25 mouse cellular contexts compared by ENCODE assay signal in the genomic region with DNA sequence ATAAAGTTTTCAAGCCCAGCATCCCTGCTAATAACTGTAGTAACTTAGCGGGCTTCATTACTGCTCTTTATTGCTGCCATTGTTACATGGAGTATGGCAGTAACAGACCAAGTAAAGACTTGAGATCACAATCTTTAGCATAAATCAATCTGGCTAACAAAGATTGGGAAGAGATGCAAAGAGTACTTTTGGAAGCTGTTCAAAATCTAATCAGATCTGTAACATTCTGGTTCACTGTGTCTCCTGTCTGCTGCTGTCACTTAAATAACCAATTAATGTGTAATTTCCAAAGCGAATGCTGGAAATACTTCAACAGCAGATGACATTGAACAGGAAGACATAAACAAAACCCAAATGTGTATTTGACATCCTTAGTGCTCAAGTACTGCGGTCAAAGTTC.
DNase-seq lines count a peak whose midpoint lies in the region; ATAC-seq and TF ChIP-seq lines count a peak whose summit lies in the region.
"Had no signal": no experiment of that assay in that cellular context is flagged by ENCODE, and none has a peak within 500 bp of the region (broad histone marks: within the 10 kb centered on the region; RNA-seq: fewer than 3 reads in every experiment).

No protein-coding gene starts in this region.

- H3K9me3 ChIP-seq in forebrain, embryonic 14.5 days (replicated peaks; ENCODE audit: control insufficient read depth, low read length), result peaks cover 5% of the 10 kb centered on the region; the same call in 1 of the 2 replicates
- peaks cover 8% of the 10 kb centered on the region; the same call in 1 of the 2 replicates for H3K9me3 ChIP-seq in forebrain, embryonic 10.5 days
- H3K9me3 ChIP-seq in lung, embryonic 14.5 days (ENCODE audit: low read depth, low read length), result no peaks in the 10 kb centered on the region
- H3K9me3 ChIP-seq in forebrain, postnatal 0 days (ENCODE audit: low read length), result 0 out of 2 replicates have a peak, but pooled peaks cover 1% of the 10 kb centered on the region
- H3K9me3 ChIP-seq: embryonic facial prominence, embryonic 15.5 days; heart, embryonic 15.5 days; midbrain, embryonic 12.5 days had no signal

- WGBS in forebrain, embryonic 14.5 days, result 52% methylated on average over 3 of the region's 3 CpGs
- 94% methylated on average over 3 of the region's 3 CpGs for WGBS in forebrain, embryonic 10.5 days
- WGBS in lung, embryonic 14.5 days, result 67% methylated on average over 3 of the region's 3 CpGs
- WGBS in forebrain, postnatal 0 days, result 46% methylated on average over 3 of the region's 3 CpGs

- DNase-seq in forebrain, embryonic 14.5 days (ENCODE audit: low spot score), result peak; percentile 84
- no peak for DNase-seq in forebrain, embryonic 10.5 days (ENCODE audit: extremely low spot score, low spot score)
- no peak for DNase-seq in lung, embryonic 14.5 days
- no peak for DNase-seq in lung, adult 18-20 months
- DNase-seq in Muller cell, postnatal 12 days (ENCODE audit: inconsistent ontology term), result peak; percentile 61
- DNase-seq in forebrain, postnatal 0 days, result peak; percentile 12
- no peak for DNase-seq in kidney, postnatal 14 days
- DNase-seq in embryo, embryonic 11 days, result no peak
- DNase-seq: adrenal gland, postnatal 36 days; gastrocnemius, postnatal 25 days; heart, adult 2 months; heart, postnatal 36 days; layer of hippocampus, adult 9-11 months; lung, postnatal 14 days; thymus, postnatal 25 days had no signal

- no peaks in the 10 kb centered on the region for H3K27me3 ChIP-seq in forebrain, embryonic 14.5 days (replicated peaks; ENCODE audit: control insufficient read depth, insufficient read depth, low read length)
- H3K27me3 ChIP-seq in forebrain, embryonic 10.5 days (ENCODE audit: poor library complexity, severe bottlenecking), result no peaks in the 10 kb centered on the region
- no peaks in the 10 kb centered on the region for H3K27me3 ChIP-seq in lung, embryonic 14.5 days (ENCODE audit: insufficient read depth, low read length)
- no peaks in the 10 kb centered on the region for H3K27me3 ChIP-seq in forebrain, postnatal 0 days (ENCODE audit: insufficient read depth, low read length)
- H3K27me3 ChIP-seq: embryonic facial prominence, embryonic 15.5 days; heart, embryonic 15.5 days; hindbrain, embryonic 15.5 days; limb, embryonic 13.5 days; midbrain, embryonic 12.5 days; neural tube, embryonic 12.5 days; Patski had no signal

- H3K4me3 ChIP-seq in forebrain, embryonic 14.5 days (ENCODE audit: low read depth, low read length), result no peak overlapping the region
- H3K4me3 ChIP-seq in forebrain, embryonic 10.5 days, result no peak overlapping the region
- H3K4me3 ChIP-seq in lung, embryonic 14.5 days (ENCODE audit: low read depth, low read length), result no peak overlapping the region
- H3K4me3 ChIP-seq in forebrain, postnatal 0 days (ENCODE audit: low read depth, low read length), result no peak overlapping the region
- H3K4me3 ChIP-seq: embryonic facial prominence, embryonic 15.5 days; heart, adult 2 months; heart, embryonic 15.5 days; hindbrain, embryonic 15.5 days; limb, embryonic 13.5 days; midbrain, embryonic 12.5 days; neural tube, embryonic 12.5 days had no signal

- TF ChIP-seq CTCF in lung, embryonic 14.5 days (IDR thresholded peaks at IDR 0.05; ENCODE audit: low read depth), result no peak
- TF ChIP-seq CTCF in forebrain, postnatal 0 days (IDR thresholded peaks at IDR 0.05; ENCODE audit: low read depth), result no peak

- H3K9ac ChIP-seq in forebrain, embryonic 14.5 days (ENCODE audit: low read length), result no peak overlapping the region
- no peak overlapping the region for H3K9ac ChIP-seq in lung, embryonic 14.5 days
- no peak overlapping the region for H3K9ac ChIP-seq in forebrain, postnatal 0 days
- H3K9ac ChIP-seq: embryonic facial prominence, embryonic 15.5 days; heart, embryonic 15.5 days; hindbrain, embryonic 15.5 days; limb, embryonic 13.5 days; liver, embryonic 14.5 days; midbrain, embryonic 12.5 days; neural tube, embryonic 12.5 days had no signal

- H3K4me2 ChIP-seq in forebrain, embryonic 14.5 days (ENCODE audit: low read length), result no peak overlapping the region
- H3K4me2 ChIP-seq in lung, embryonic 14.5 days, result no peak overlapping the region
- no peak overlapping the region for H3K4me2 ChIP-seq in forebrain, postnatal 0 days (ENCODE audit: low read depth)
- H3K4me2 ChIP-seq: embryonic facial prominence, embryonic 15.5 days; heart, embryonic 15.5 days; hindbrain, embryonic 15.5 days; limb, embryonic 13.5 days; midbrain, embryonic 12.5 days; neural tube, embryonic 12.5 days had no signal

- H3K36me3 ChIP-seq in forebrain, embryonic 14.5 days (ENCODE audit: control insufficient read depth, insufficient read depth, low read length), result no peaks in the 10 kb centered on the region
- H3K36me3 ChIP-seq in forebrain, embryonic 10.5 days (replicated peaks), result no peaks in the 10 kb centered on the region
- no peaks in the 10 kb centered on the region for H3K36me3 ChIP-seq in lung, embryonic 14.5 days (ENCODE audit: insufficient read depth)
- H3K36me3 ChIP-seq in forebrain, postnatal 0 days (ENCODE audit: insufficient read depth), result no peaks in the 10 kb centered on the region
- H3K36me3 ChIP-seq: embryonic facial prominence, embryonic 15.5 days; heart, embryonic 15.5 days; hindbrain, embryonic 15.5 days; limb, embryonic 13.5 days; midbrain, embryonic 12.5 days; neural tube, embryonic 12.5 days had no signal

- no peak overlapping the region for H3K27ac ChIP-seq in forebrain, embryonic 14.5 days (ENCODE audit: low read depth, low read length)
- H3K27ac ChIP-seq in forebrain, embryonic 10.5 days, result no peak overlapping the region
- H3K27ac ChIP-seq in lung, embryonic 14.5 days (ENCODE audit: low read depth), result no peak overlapping the region
- no peak overlapping the region for H3K27ac ChIP-seq in forebrain, postnatal 0 days (ENCODE audit: low read depth, low read length)
- H3K27ac ChIP-seq: embryonic facial prominence, embryonic 15.5 days; heart, adult 2 months; heart, embryonic 15.5 days; hindbrain, embryonic 15.5 days; limb, embryonic 13.5 days; liver, embryonic 14.5 days; midbrain, embryonic 12.5 days; neural tube, embryonic 12.5 days had no signal

- H3K4me1 ChIP-seq in forebrain, embryonic 14.5 days (ENCODE audit: control insufficient read depth, insufficient read depth, low read length), result no peaks in the 10 kb centered on the region
- H3K4me1 ChIP-seq in forebrain, embryonic 10.5 days, result no peaks in the 10 kb centered on the region
- no peaks in the 10 kb centered on the region for H3K4me1 ChIP-seq in lung, embryonic 14.5 days (ENCODE audit: insufficient read depth)
- H3K4me1 ChIP-seq in forebrain, postnatal 0 days (ENCODE audit: insufficient read depth), result no peaks in the 10 kb centered on the region
- H3K4me1 ChIP-seq: embryonic facial prominence, embryonic 15.5 days; heart, embryonic 15.5 days; hindbrain, embryonic 15.5 days; limb, embryonic 13.5 days; midbrain, embryonic 12.5 days; neural tube, embryonic 12.5 days had no signal

- peak; percentile 91 for ATAC-seq in forebrain, embryonic 14.5 days
- peak; percentile 66; the same call in 1 of the 2 replicates for ATAC-seq in lung, embryonic 14.5 days (ENCODE audit: insufficient read depth)
- peak; percentile 64 for ATAC-seq in forebrain, postnatal 0 days
- ATAC-seq: CD4-positive, CD25-positive, alpha-beta regulatory T cell, adult 4 months; intestine, embryonic 16.5 days had no signal

Comparison
In these comparisons a context has a peak if more than half of its experiments do, and no peak if none do; other contexts are left out.
1. DNase-seq: peak in forebrain, embryonic 14.5 days (single experiment), Muller cell, postnatal 12 days (single experiment) and forebrain, postnatal 0 days (single experiment); none in forebrain, embryonic 10.5 days (single experiment), lung, embryonic 14.5 days (single experiment), lung, adult 18-20 months (0 of 2), kidney, postnatal 14 days (single experiment) and embryo, embryonic 11 days (single experiment).
2. Peak in every context shown above with its lines, with median percentiles within 50 percentile points of each other: ATAC-seq.